ENCODE assay signal across 18 mouse cellular contexts in the genomic region with DNA sequence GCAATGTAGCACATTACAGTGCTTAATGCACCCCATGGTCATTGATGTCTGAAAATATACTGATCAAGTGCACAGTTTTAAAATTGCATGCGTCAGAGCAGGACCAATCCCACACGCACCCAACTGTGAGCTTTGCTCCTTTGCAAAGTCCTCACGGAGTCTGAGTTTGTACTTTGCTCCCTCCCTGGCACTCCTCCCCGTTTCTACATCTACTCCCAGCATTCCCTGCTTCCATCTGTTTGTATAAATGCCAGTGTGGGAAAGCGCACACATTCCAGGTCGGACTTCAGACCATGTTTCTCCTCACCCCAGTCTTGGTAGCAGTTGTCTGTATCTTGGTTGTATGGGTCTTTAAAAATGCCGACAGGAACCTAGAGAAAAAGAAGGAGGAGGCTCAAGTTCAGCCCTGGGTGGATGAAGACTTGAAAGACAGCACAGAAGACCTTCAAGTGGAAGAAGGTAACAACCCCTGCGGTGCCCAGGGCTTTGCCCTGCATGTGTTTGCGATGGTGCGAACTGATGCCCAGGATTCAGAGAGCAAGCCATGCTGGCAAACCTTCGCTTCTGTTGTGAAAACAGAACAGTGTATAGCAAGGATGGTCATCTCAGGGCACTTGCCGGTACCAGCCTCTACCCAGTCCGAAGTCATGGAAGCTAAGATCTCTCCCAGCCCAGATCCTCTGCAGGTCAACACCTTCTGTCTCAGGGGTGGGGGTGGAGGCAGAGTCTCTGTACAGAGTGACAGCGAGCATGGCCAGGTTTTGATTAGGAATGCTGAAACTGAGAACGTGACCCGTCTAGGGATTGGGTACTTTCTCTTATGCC. TPM values are rescaled to one million over a fixed set of nuclear protein-coding genes. Genes with fewer than 3 reads are reported as not detected.
DNase-seq lines count a peak whose midpoint lies in the region; ATAC-seq and TF ChIP-seq lines count a peak whose summit lies in the region.
"Had no signal": no experiment of that assay in that cellular context is flagged by ENCODE, and none has a peak within 500 bp of the region (broad histone marks: within the 10 kb centered on the region; RNA-seq: fewer than 3 reads in every experiment).

A gene (plus strand): TSS at position 238 of the 825 bp plus-strand sequence.

- H3K27me3 ChIP-seq in liver, embryonic 11.5 days (replicated peaks; ENCODE audit: control insufficient read depth, insufficient read depth, low read length) = no peaks in the 10 kb centered on the region
- no peaks in the 10 kb centered on the region for H3K27me3 ChIP-seq in liver, adult 2 months (ENCODE audit: control insufficient read depth, insufficient read depth, low read length)
- H3K27me3 ChIP-seq in stomach, embryonic 16.5 days (ENCODE audit: control insufficient read depth, insufficient read depth, low read length) = no peaks in the 10 kb centered on the region
- H3K27me3 ChIP-seq: forebrain, embryonic 15.5 days; heart, embryonic 12.5 days; limb, embryonic 12.5 days; neural tube, embryonic 12.5 days had no signal

- WGBS in liver, embryonic 11.5 days = 68% methylated on average over 16 of the region's 16 CpGs
- WGBS in liver, adult 2 months = 21% methylated on average over 16 of the region's 16 CpGs
- WGBS in stomach, embryonic 16.5 days = 69% methylated on average over 16 of the region's 16 CpGs

- H3K27ac ChIP-seq in liver, embryonic 11.5 days (ENCODE audit: low read depth, low read length) = no peak within 1 kb of the TSS
- H3K27ac ChIP-seq in liver, adult 2 months (replicated peaks; ENCODE audit: insufficient read depth, low read depth, low read length) = peak within 1 kb of the TSS; percentile 66
- H3K27ac ChIP-seq in stomach, embryonic 16.5 days (ENCODE audit: low read length) = peak within 1 kb of the TSS; percentile 27; the same call in 1 of the 2 replicates
- H3K27ac ChIP-seq: forebrain, embryonic 15.5 days; limb, embryonic 12.5 days; neural tube, embryonic 12.5 days had no signal

- H3K4me3 ChIP-seq in liver, embryonic 11.5 days (ENCODE audit: low read depth, low read length) = no peak within 1 kb of the TSS
- H3K4me3 ChIP-seq in liver, adult 2 months (ENCODE audit: insufficient read depth, low read depth, low read length) = peak within 1 kb of the TSS; percentile 35
- 0 out of 2 replicates have a peak within 1 kb of the TSS, but pooled peaks have one; percentile 4 for H3K4me3 ChIP-seq in stomach, embryonic 16.5 days (replicated peaks; ENCODE audit: low read length)
- H3K4me3 ChIP-seq: forebrain, embryonic 15.5 days; heart, embryonic 12.5 days; limb, embryonic 12.5 days; neural tube, embryonic 12.5 days had no signal

- ATAC-seq in liver, embryonic 11.5 days (replicated peaks; ENCODE audit: low FRiP score) = no peak
- peak; percentile 84 for ATAC-seq in stomach, embryonic 16.5 days (ENCODE audit: insufficient read depth, low FRiP score)
- ATAC-seq in megakaryocyte, adult 5-6 weeks (ENCODE audit: poor library complexity, severe bottlenecking) = no peak
- ATAC-seq: forebrain, embryonic 15.5 days had no signal

- no peak within 1 kb of the TSS for H3K9ac ChIP-seq in liver, embryonic 11.5 days (ENCODE audit: low read depth, low read length)
- H3K9ac ChIP-seq in liver, adult 2 months (ENCODE audit: low read depth, low read length) = peak within 1 kb of the TSS; percentile 64
- no peak within 1 kb of the TSS for H3K9ac ChIP-seq in stomach, embryonic 16.5 days (ENCODE audit: low read length)
- H3K9ac ChIP-seq: forebrain, embryonic 15.5 days; heart, embryonic 12.5 days; limb, embryonic 12.5 days; neural tube, embryonic 12.5 days had no signal

- no peaks in the 10 kb centered on the region for H3K9me3 ChIP-seq in liver, embryonic 11.5 days (ENCODE audit: control insufficient read depth, low read length)
- H3K9me3 ChIP-seq in stomach, embryonic 16.5 days (replicated peaks; ENCODE audit: control insufficient read depth, low read length) = no peaks in the 10 kb centered on the region
- H3K9me3 ChIP-seq: forebrain, embryonic 15.5 days; heart, embryonic 12.5 days; limb, embryonic 12.5 days; neural tube, embryonic 12.5 days had no signal

- DNase-seq in liver = peak; percentile 10
- DNase-seq in liver, embryonic 11.5 days (ENCODE audit: low spot score) = no peak
- DNase-seq in kidney, adult 8-10 months = peak; percentile 82 to 85
- DNase-seq in liver, adult 2 months (ENCODE audit: extremely low read depth, low read depth, low spot score) = peak; percentile 96
- DNase-seq in ovary, adult 18-20 months (ENCODE audit: low spot score) = no peak
- DNase-seq: adrenal gland, postnatal 36 days; cerebellum, adult 11 months; heart, postnatal 4 days; midbrain, embryonic 14.5 days; spleen, adult 18-20 months had no signal

- no peak for TF ChIP-seq POLR2A in liver, adult 2 months (IDR thresholded peaks at IDR 0.05; ENCODE audit: extremely low read depth, insufficient read depth, low read length)

- H3K4me1 ChIP-seq in liver, embryonic 11.5 days (replicated peaks; ENCODE audit: control insufficient read depth, insufficient read depth, low read length) = no peaks in the 10 kb centered on the region
- peaks cover 6% of the 10 kb centered on the region; the same call in 1 of the 2 replicates for H3K4me1 ChIP-seq in liver, adult 2 months (ENCODE audit: control insufficient read depth, insufficient read depth, low read length)
- H3K4me1 ChIP-seq in stomach, embryonic 16.5 days (ENCODE audit: control insufficient read depth, insufficient read depth, low read length) = peaks cover 11% of the 10 kb centered on the region; the same call in 1 of the 2 replicates
- H3K4me1 ChIP-seq: limb, embryonic 12.5 days; neural tube, embryonic 12.5 days had no signal

- H3K4me2 ChIP-seq in liver, embryonic 11.5 days = no peak within 1 kb of the TSS
- peak within 1 kb of the TSS; percentile 32 for H3K4me2 ChIP-seq in stomach, embryonic 16.5 days (ENCODE audit: low read depth, low read length)
- H3K4me2 ChIP-seq: forebrain, embryonic 15.5 days; heart, embryonic 12.5 days; limb, embryonic 12.5 days; neural tube, embryonic 12.5 days had no signal

- no peaks in the 10 kb centered on the region for H3K36me3 ChIP-seq in liver, embryonic 11.5 days (ENCODE audit: control insufficient read depth, insufficient read depth, low read length)
- no peaks in the 10 kb centered on the region for H3K36me3 ChIP-seq in liver, adult 2 months (ENCODE audit: control insufficient read depth, insufficient read depth, low read length)
- no peaks in the 10 kb centered on the region for H3K36me3 ChIP-seq in stomach, embryonic 16.5 days (ENCODE audit: control insufficient read depth, insufficient read depth, low read length)
- H3K36me3 ChIP-seq: forebrain, embryonic 15.5 days; heart, embryonic 12.5 days; limb, embryonic 12.5 days; neural tube, embryonic 12.5 days had no signal

- H3K79me2 ChIP-seq in liver, adult 2 months (ENCODE audit: control insufficient read depth, insufficient read depth, low read length) = peaks cover 8% of the 10 kb centered on the region; the same call in 1 of the 2 replicates

- no peak for TF ChIP-seq CTCF in liver, adult 2 months (IDR thresholded peaks at IDR 0.05; ENCODE audit: low read depth, low read length)

RNA-seq across cellular contexts. Expression of the gene that starts here (rescaled TPM):
- 3.6 and 4.0 TPM in 2 replicates for polyA plus RNA-seq in liver, embryonic 11.5 days (2014; fragmentation: Nextera tagmentation; extraction: Ambion mirVana)
- 96.9 and 112 TPM in 2 replicates for total RNA-seq in liver, adult 2 months (2014; rRNA removed)
- 47.7 and 49.9 TPM in 2 replicates for polyA plus RNA-seq in liver, adult 2 months (2012; rRNA removed)
- 14.3 and 15.9 TPM in 2 replicates for polyA plus RNA-seq in stomach, embryonic 16.5 days (2015; fragmentation: Nextera tagmentation; extraction: Ambion mirVana)
- total RNA-seq in megakaryocyte, adult 5-6 weeks (2015) = not detected in 2 replicates
- total RNA-seq in megakaryocyte, adult 5-6 weeks (2017) = not detected in 2 replicates
- total RNA-seq: adrenal gland, postnatal 36 days; gastrocnemius, adult 8-10 months; MEL had no signal
- polyA plus RNA-seq: limb, embryonic 12.5 days; neural tube, embryonic 12.5 days had no signal

Comparison
In these comparisons a context has a peak if more than half of its experiments do, and no peak if none do; other contexts are left out.
1. RNA of the gene that starts here (total RNA-seq): 96.9 to 112 TPM in liver, adult 2 months; not detected in megakaryocyte, adult 5-6 weeks; every median in the first group is over 10 times any median in the second.
2. DNase-seq: peak in liver (single experiment), kidney, adult 8-10 months (2 of 2) and liver, adult 2 months (single experiment); none in liver, embryonic 11.5 days (single experiment) and ovary, adult 18-20 months (single experiment).